Mouse (Mus musculus) lung, adult 2 months (tissue): Measurements from ENCODE around the gene Abcg5. TPM values are rescaled to one million over a fixed set of nuclear protein-coding genes. Genes with fewer than 3 reads are reported as not detected.

ENCODE experiments used
- DNase-seq: peaks from one replicate; pipeline ENCODE4 v3.0.0; 2022
- H3K4me1 ChIP-seq: fragments of 200-500 bp; 2 replicates; pipeline ENCODE4 v1.6.1; 2011; ENCODE audit warnings: low read length; ENCODE audit not compliant: control insufficient read depth, insufficient read depth
- H3K4me3 ChIP-seq: fragments of 200-500 bp; replicated peaks from 2 replicates; pipeline ENCODE3; 2011; ENCODE audit warnings: low read depth, mild to moderate bottlenecking, control low read depth, low read length; ENCODE audit errors: extremely low read depth
- CTCF ChIP-seq: fragments of 200-500 bp; IDR thresholded peaks from 2 replicates; pipeline ENCODE4 v1.5.1; 2011; ENCODE audit warnings: mild to moderate bottlenecking, low read length, control low read depth; ENCODE audit not compliant: insufficient read depth
- POLR2A ChIP-seq: fragments of 200-500 bp; IDR thresholded peaks from 2 replicates; pipeline ENCODE4 v1.6.1; 2011; ENCODE audit warnings: low read depth, mild to moderate bottlenecking, control low read depth, low read length, borderline replicate concordance; ENCODE audit errors: extremely low read depth
- WGBS: fragments of 180-500 bp; shearing (Covaris S2); methylation state at CpG from one replicate; pipeline ENCODE4 v1.1.7; 2018; 5-methylcytosine and 5-hydroxymethylcytosine counted together
- polyA plus RNA-seq: library from polyadenylated mRNA; depleted of rRNA; stranded (reverse); fragments of >200 nt; gene quantifications from 2 replicates; pipeline ENCODE4 v1.2.3, GENCODE M21; 2012

Abcg5 gene
- polyA plus RNA-seq, 1 experiment, result 0.33 TPM

GRCm38 (mm10) chr17:84688834-84689233 is 6.0 kb upstream of the Abcg5 start:
- Histone ChIP-seq H3K4me3 (no peak overlapping the region), H3K4me1 (no peaks in the 10 kb centered on the region)
- WGBS, result 79% methylated on average over 11 of the region's 11 CpGs
- no peak for DNase-seq
- no peak for TF ChIP-seq POLR2A
- TF ChIP-seq CTCF, result no peak

- 55% methylated on average over 5 of the region's 5 CpGs for WGBS
- no peak overlapping the region for H3K4me3 ChIP-seq
- no peaks in the 10 kb centered on the region for H3K4me1 ChIP-seq
- no peak for DNase-seq
- no peak for TF ChIP-seq POLR2A
- TF ChIP-seq CTCF, result no peak
These were observed 5.2 kb upstream of the Abcg5 start for GRCm38 (mm10) chr17:84687994-84688393.

GRCm38 (mm10) chr17:84685286-84685685 is 2.5 kb upstream of the Abcg5 start:
- WGBS, result 78% methylated on average over 4 of the region's 4 CpGs
- no peak for DNase-seq
- TF ChIP-seq POLR2A (no peak), CTCF (no peak)
- Histone ChIP-seq H3K4me3 (no peak overlapping the region), H3K4me1 (no peaks in the 10 kb centered on the region)

GRCm38 (mm10) chr17:84684284-84684683 is 1.5 kb upstream of the Abcg5 start:
- Histone ChIP-seq H3K4me1 (no peaks in the 10 kb centered on the region), H3K4me3 (no peak overlapping the region)
- 46% methylated on average over 6 of the region's 6 CpGs for WGBS
- no peak for DNase-seq
- no peak for TF ChIP-seq CTCF
- no peak for TF ChIP-seq POLR2A

GRCm38 (mm10) chr17:84681670-84682069 is 1.1 kb downstream of the Abcg5 start:
- WGBS, result 76% methylated on average over 3 of the region's 3 CpGs
- TF ChIP-seq CTCF (no peak), POLR2A (no peak)
- no peak overlapping the region for H3K4me3 ChIP-seq

GRCm38 (mm10) chr17:84677595-84677994 is 5.2 kb downstream of the Abcg5 start:
- DNase-seq, result no peak
- TF ChIP-seq CTCF, result no peak
- no peak for TF ChIP-seq POLR2A
- Histone ChIP-seq H3K4me1 (peaks cover 4% of the 10 kb centered on the region; the same call in 1 of the 2 replicates), H3K4me3 (no peak overlapping the region)
- 84% methylated on average over 11 of the region's 11 CpGs for WGBS

More at GRCm38 (mm10) chr17:84681670-84682069, 1.1 kb downstream of the Abcg5 start:
- no peaks in the 10 kb centered on the region for H3K4me1 ChIP-seq
- DNase-seq, result no peak

GRCm38 (mm10) chr17:84675951-84676366 is 6.9 kb downstream of the Abcg5 start, which contains the start of gene Abcg8:
Gene Abcg8 (plus strand): TSS chr17:84676302.
- H3K4me3 ChIP-seq, result peak within 1 kb of the TSS; percentile 52
- TF ChIP-seq CTCF (no peak), POLR2A (no peak)
- WGBS, result 5% methylated on average over 24 of the region's 24 CpGs
- H3K4me1 ChIP-seq, result peaks cover 4% of the 10 kb centered on the region; the same call in 1 of the 2 replicates
- DNase-seq, result peak; percentile 31

- no peak for DNase-seq
- WGBS, result 46% methylated on average over 4 of the region's 4 CpGs
- TF ChIP-seq CTCF (no peak), POLR2A (no peak)
- H3K4me1 ChIP-seq, result peaks cover 4% of the 10 kb centered on the region; the same call in 1 of the 2 replicates
- H3K4me3 ChIP-seq, result no peak overlapping the region
These were observed 7.6 kb downstream of the Abcg5 start for GRCm38 (mm10) chr17:84675204-84675603.

GRCm38 (mm10) chr17:84674048-84674447 is 8.8 kb downstream of the Abcg5 start:
- TF ChIP-seq POLR2A, result no peak
- no peak for TF ChIP-seq CTCF
- H3K4me3 ChIP-seq, result no peak overlapping the region
- H3K4me1 ChIP-seq, result peaks cover 4% of the 10 kb centered on the region; the same call in 1 of the 2 replicates
- no peak for DNase-seq
- 62% methylated on average over 7 of the region's 7 CpGs for WGBS
